Mouse (Mus musculus) forebrain, embryonic 16.5 days (tissue): ENCODE results near the gene Olfr172. TPM values are rescaled to one million over a fixed set of nuclear protein-coding genes. Genes with fewer than 3 reads are reported as not detected.

Source experiments
- ATAC-seq: fragments of 200-750 bp; cut with Nextera tagmentation; 2 replicates; pipeline ENCODE4 v1.8.0; 2017; ENCODE audit warnings: mild to moderate bottlenecking, moderate library complexity
- H3K27ac ChIP-seq: fragments of 300-500 bp; sonication (generic); 2 replicates; pipeline ENCODE4 v1.5.1; 2014; ENCODE audit warnings: low read length, control low read depth
- H3K27me3 ChIP-seq: fragments of 300-500 bp; sonication (generic); replicated peaks from 2 replicates; pipeline ENCODE4 v1.6.1; 2014; ENCODE audit warnings: low read length; ENCODE audit not compliant: control insufficient read depth, insufficient read depth
- H3K36me3 ChIP-seq: fragments of 300-500 bp; sonication (generic); 2 replicates; pipeline ENCODE4 v1.6.1; 2014; ENCODE audit not compliant: control insufficient read depth, insufficient read depth
- H3K4me1 ChIP-seq: fragments of 300-500 bp; sonication (generic); replicated peaks from 2 replicates; pipeline ENCODE4 v1.6.1; 2014; ENCODE audit warnings: low read length; ENCODE audit not compliant: control insufficient read depth, insufficient read depth
- H3K4me2 ChIP-seq: fragments of 300-500 bp; sonication (generic); 2 replicates; pipeline ENCODE4 v1.6.1; 2014; ENCODE audit warnings: mild to moderate bottlenecking, low read length, control low read depth
- H3K4me3 ChIP-seq: fragments of 300-500 bp; sonication (generic); replicated peaks from 2 replicates; pipeline ENCODE4 v1.5.1; 2014; ENCODE audit warnings: mild to moderate bottlenecking, low read length, control low read depth
- H3K9ac ChIP-seq: fragments of 300-500 bp; sonication (generic); replicated peaks from 2 replicates; pipeline ENCODE4 v1.6.1; 2014; ENCODE audit warnings: low read depth, low read length, control low read depth
- H3K9me3 ChIP-seq: fragments of 300-500 bp; sonication (generic); 2 replicates; pipeline ENCODE4 v1.6.1; 2016; ENCODE audit warnings: low read length; ENCODE audit not compliant: control insufficient read depth
- WGBS: fragments of 180-500 bp; shearing (Covaris S2); extraction: QIAGEN DNeasy Blood & Tissue Kit; methylation state at CpG from one replicate; pipeline ENCODE4 v1.1.7; 2014; 5-methylcytosine and 5-hydroxymethylcytosine counted together
- microRNA-seq: library from miRNA; unstranded; fragments of <30 nt; microRNA quantifications from one replicate; pipeline ENCODE4, GENCODE M21; 2017
- polyA plus RNA-seq: library from polyadenylated mRNA; unstranded; fragments of >200 nt; fragmentation: Nextera tagmentation; extraction: Ambion mirVana; gene quantifications from 2 replicates; pipeline ENCODE4 v1.2.1, GENCODE M21; 2015

Gene Olfr172
- polyA plus RNA-seq, 1 experiment from 2014 or later = not detected

- peaks cover 6% of the 10 kb centered on the region for H3K4me1 ChIP-seq
- H3K9ac ChIP-seq = peak within 1 kb of the TSS; percentile 89
- WGBS = 2% methylated on average over 34 of the region's 35 CpGs
- H3K4me3 ChIP-seq = peak within 1 kb of the TSS; percentile 89
- peak within 1 kb of the TSS; percentile 87 for H3K4me2 ChIP-seq
- H3K27ac ChIP-seq = peak within 1 kb of the TSS; percentile 81
- H3K27me3 ChIP-seq = no peaks in the 10 kb centered on the region
- H3K9me3 ChIP-seq = no peaks in the 10 kb centered on the region
- peaks cover 14% of the 10 kb centered on the region for H3K36me3 ChIP-seq
- ATAC-seq = peak; percentile 100
Measured at GRCm38 (mm10) chr16:58727477-58728131, 35.4 kb downstream of the Olfr172 start, which contains the start of gene Cldnd1. Gene Cldnd1, plus strand, starts transcription at chr16:58727910.

- Histone ChIP-seq H3K27ac (no peak overlapping the region), H3K27me3 (no peaks in the 10 kb centered on the region), H3K9me3 (no peaks in the 10 kb centered on the region), H3K4me2 (no peak overlapping the region; the same call in 1 of the 2 replicates), H3K36me3 (peaks cover 11% of the 10 kb centered on the region), H3K4me1 (peaks cover 6% of the 10 kb centered on the region), H3K9ac (no peak overlapping the region), H3K4me3 (no peak overlapping the region)
- ATAC-seq = no peak
- WGBS = 78% methylated on average over 11 of the region's 11 CpGs
Measured at GRCm38 (mm10) chr16:58726680-58727476, 36.1 kb downstream of the Olfr172 start.

GRCm38 (mm10) chr16:58722292-58722691 lies 40.7 kb downstream of the Olfr172 start:
- no peak overlapping the region for H3K4me3 ChIP-seq

GRCm38 (mm10) chr16:58718666-58719120 lies 44.3 kb downstream of the Olfr172 start, which contains the start of gene Gpr15:
Gene Gpr15, minus strand, starts transcription at chr16:58719070.
- Histone ChIP-seq H3K4me3 (no peak within 1 kb of the TSS), H3K36me3 (no peaks in the 10 kb centered on the region), H3K4me1 (no peaks in the 10 kb centered on the region), H3K27ac (no peak within 1 kb of the TSS), H3K4me2 (no peak within 1 kb of the TSS), H3K27me3 (no peaks in the 10 kb centered on the region), H3K9ac (no peak within 1 kb of the TSS), H3K9me3 (no peaks in the 10 kb centered on the region)
- 93% methylated on average over 7 of the region's 7 CpGs for WGBS
- ATAC-seq = no peak

More at GRCm38 (mm10) chr16:58722292-58722691, 40.7 kb downstream of the Olfr172 start:
- Histone ChIP-seq H3K27me3 (no peaks in the 10 kb centered on the region), H3K27ac (no peak overlapping the region), H3K4me2 (no peak overlapping the region), H3K9ac (no peak overlapping the region), H3K36me3 (no peaks in the 10 kb centered on the region), H3K9me3 (no peaks in the 10 kb centered on the region), H3K4me1 (no peaks in the 10 kb centered on the region)
- no peak for ATAC-seq
- WGBS = 95% methylated on average over 2 of the region's 2 CpGs

DNA sequence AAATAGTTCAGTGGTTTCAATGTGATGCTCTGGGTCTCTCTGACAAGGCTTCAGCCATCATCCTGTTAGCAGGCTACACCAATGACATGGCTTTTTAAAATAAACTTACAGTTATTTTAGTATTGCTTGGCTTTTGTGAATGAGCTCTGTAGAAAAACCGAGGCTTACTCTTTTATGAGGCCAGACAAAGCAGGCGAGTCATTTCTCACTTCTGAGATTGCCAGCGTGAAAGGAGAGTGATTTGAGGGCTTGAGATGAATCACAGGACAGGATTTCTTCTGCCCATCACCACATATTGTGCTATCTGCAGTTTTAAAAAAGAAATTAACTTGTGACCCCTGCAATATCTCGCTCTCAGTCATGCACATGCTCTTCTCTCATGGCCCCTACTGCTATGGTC lies 48.0 kb downstream of the Olfr172 start:
- Histone ChIP-seq H3K36me3 (no peaks in the 10 kb centered on the region), H3K9me3 (no peaks in the 10 kb centered on the region), H3K4me1 (no peaks in the 10 kb centered on the region), H3K27me3 (no peaks in the 10 kb centered on the region), H3K4me2 (no peak overlapping the region), H3K27ac (no peak overlapping the region), H3K9ac (no peak overlapping the region), H3K4me3 (no peak overlapping the region)
- WGBS = 76% methylated on average over 4 of the region's 4 CpGs
- no peak for ATAC-seq

- Histone ChIP-seq H3K27ac (no peak overlapping the region), H3K4me3 (no peak overlapping the region), H3K4me2 (no peak overlapping the region), H3K27me3 (no peaks in the 10 kb centered on the region), H3K9ac (no peak overlapping the region), H3K9me3 (no peaks in the 10 kb centered on the region), H3K4me1 (no peaks in the 10 kb centered on the region), H3K36me3 (no peaks in the 10 kb centered on the region)
- ATAC-seq = no peak
- WGBS = 83% methylated on average over 1 of the region's 1 CpGs
Measured at GRCm38 (mm10) chr16:58713128-58713527, 49.8 kb downstream of the Olfr172 start.

DNA sequence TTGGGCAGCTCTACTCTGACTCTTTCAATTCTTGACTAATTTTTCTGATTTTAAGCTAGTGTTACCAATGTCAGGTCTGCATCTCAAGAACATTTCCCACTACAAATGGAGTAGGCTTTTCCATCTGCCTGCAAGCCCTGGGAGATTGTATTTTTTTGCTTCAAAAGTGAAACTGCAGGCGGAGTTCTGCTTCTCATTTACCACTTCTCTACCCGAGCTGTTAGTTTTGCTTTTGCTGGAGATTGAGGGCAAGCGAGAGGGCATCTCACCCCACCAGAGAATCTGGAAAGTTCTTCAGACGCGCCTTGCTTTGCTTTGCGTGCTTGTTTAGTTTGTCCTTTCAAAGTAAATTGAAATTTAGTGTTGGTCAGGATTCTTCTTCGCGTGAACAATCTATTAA lies 50.8 kb downstream of the Olfr172 start:
- ATAC-seq = no peak
- H3K4me3 ChIP-seq = no peak overlapping the region
- no peaks in the 10 kb centered on the region for H3K4me1 ChIP-seq
- H3K27me3 ChIP-seq = no peaks in the 10 kb centered on the region
- H3K27ac ChIP-seq = no peak overlapping the region
- H3K9me3 ChIP-seq = no peaks in the 10 kb centered on the region
- no peaks in the 10 kb centered on the region for H3K36me3 ChIP-seq
- WGBS = 82% methylated on average over 8 of the region's 8 CpGs
- no peak overlapping the region for H3K9ac ChIP-seq
- H3K4me2 ChIP-seq = no peak overlapping the region

Small RNA genes within 50 kb of the gene (microRNA-seq; reads per million reads assigned to microRNA genes)
- gene Gm27564 = not detected

Other genes starting within 250 kb of the Olfr172 start
- 6.7 and 8.0 TPM in 2 replicates for gene St3gal6, start 238.9 kb downstream of the Olfr172 start, polyA plus RNA-seq
- gene Gm813, start 146.2 kb downstream of the Olfr172 start, polyA plus RNA-seq = not detected in 2 replicates
- not detected in 2 replicates for gene E330017A01Rik, start 124.4 kb downstream of the Olfr172 start, polyA plus RNA-seq
- 8.5 and 11.1 TPM in 2 replicates for gene Cpox, start 92.9 kb downstream of the Olfr172 start, polyA plus RNA-seq
- gene Gpr15, start 44.1 kb downstream of the Olfr172 start, polyA plus RNA-seq = not detected in 2 replicates
- 118 and 119 TPM in 2 replicates for gene Cldnd1, start 35.3 kb downstream of the Olfr172 start, polyA plus RNA-seq
- not detected in 2 replicates for gene Olfr173, start 37.1 kb upstream of the Olfr172 start, polyA plus RNA-seq
- not detected in 2 replicates for gene Olfr175-ps1, start 63.6 kb upstream of the Olfr172 start, polyA plus RNA-seq
- gene Olfr177, start 111.6 kb upstream of the Olfr172 start, polyA plus RNA-seq = not detected in 2 replicates
- gene Olfr178, start 128.9 kb upstream of the Olfr172 start, polyA plus RNA-seq = not detected in 2 replicates
- not detected in 2 replicates for gene Olfr181, start 165.6 kb upstream of the Olfr172 start, polyA plus RNA-seq
- gene Olfr180, start 166.2 kb upstream of the Olfr172 start, polyA plus RNA-seq = not detected in 2 replicates
- gene Olfr183, start 232.2 kb upstream of the Olfr172 start, polyA plus RNA-seq = not detected in 2 replicates